Mouse (Mus musculus) neutrophil, adult 5-6 weeks (primary cell): Measurements from ENCODE around the gene Adgrl1. TPM values are rescaled to one million over a fixed set of nuclear protein-coding genes. Genes with fewer than 3 reads are reported as not detected.

Experiments
- ATAC-seq: fragments of 151-379, 151-347 bp; 2 replicates; pipeline ENCODE4 v1.8.0; 2017; ENCODE audit warnings: mild to moderate bottlenecking, moderate TSS enrichment; ENCODE audit not compliant: insufficient number of reproducible peaks, poor library complexity, low FRiP score, severe bottlenecking; ENCODE audit errors: extremely low read depth
- total RNA-seq: library from RNA; stranded (forward); fragments of 200-1000 nt; gene quantifications from 2 replicates; pipeline ENCODE4 v1.2.3, GENCODE M21; 2017

The Adgrl1 gene
- total RNA-seq, 1 experiment from 2014 or later: 2.8 TPM

- no peak for ATAC-seq
These were observed 38.4 kb downstream of the Adgrl1 start for GRCm38 (mm10) chr8:83938330-83938729.

DNA sequence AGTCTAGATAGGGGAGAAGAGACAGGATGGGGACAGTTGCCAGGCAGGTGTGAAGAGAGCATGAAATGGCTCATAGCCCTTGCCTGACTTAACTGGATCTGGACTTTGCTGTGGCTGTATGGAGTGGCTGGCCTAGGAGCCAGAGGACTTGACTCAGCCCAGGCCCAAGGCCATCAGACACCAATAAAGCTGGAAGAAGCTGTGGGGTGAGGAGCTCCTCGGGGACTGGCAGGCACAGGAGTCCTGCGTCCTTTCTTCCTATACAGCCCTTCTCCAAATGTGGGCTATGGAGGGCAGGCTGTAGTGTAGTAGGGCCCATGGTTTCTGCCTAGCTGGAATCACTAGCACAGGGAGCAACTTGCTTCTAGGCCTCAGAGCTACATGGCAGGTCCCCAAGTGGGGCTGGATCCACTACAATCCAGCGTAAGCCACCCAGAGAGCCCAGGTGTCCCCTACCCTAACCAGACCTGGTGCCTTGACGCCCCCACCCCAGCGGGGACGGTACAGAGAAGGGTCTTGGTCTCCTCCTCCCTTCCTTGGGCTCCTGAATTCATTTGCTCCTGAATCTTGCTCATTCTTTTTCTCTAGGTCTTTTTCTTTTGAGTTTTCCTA lies 41.3 kb downstream of the Adgrl1 start:
- ATAC-seq: no peak

- ATAC-seq: no peak
These were observed 42.5 kb downstream of the Adgrl1 start for GRCm38 (mm10) chr8:83942446-83942845.

DNA sequence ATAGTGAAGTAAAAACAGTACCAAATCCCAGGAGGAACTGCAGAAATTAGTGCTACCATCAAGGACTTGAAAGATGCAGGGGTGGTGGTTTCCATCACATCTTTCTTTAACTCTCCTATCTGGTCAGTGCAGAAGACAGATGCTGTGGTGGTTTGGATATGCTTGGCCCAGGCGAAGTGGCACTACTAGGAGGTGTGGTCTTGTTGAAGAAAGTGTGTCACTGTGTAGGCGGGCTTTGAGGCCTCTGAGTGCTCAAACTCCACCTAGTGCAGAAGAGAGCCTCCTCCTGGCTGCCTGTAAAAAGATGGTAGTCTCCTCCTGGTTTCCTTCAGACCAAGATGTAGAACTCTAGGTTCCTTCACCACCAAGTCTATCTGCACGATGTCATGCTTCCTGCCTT lies 45.6 kb downstream of the Adgrl1 start:
- ATAC-seq: no peak

DNA sequence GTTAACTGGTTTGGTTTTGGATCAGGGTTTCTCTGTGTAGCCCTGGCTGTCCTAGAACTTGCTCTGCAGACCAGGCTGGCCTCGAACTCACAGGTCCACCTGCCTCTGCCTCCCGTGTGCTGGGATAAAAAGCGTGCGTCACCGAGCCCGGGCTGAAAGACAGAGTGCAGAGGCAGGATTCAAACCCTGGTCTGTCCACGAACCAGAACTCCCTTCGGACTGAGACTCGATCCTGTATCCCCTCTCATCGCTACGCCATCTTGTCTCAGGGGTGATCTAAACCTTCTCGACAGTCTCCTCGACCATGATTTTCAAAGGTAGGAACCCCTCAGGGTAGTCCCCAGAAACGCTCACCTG lies 54.8 kb downstream of the Adgrl1 start:
- no peak for ATAC-seq

DNA sequence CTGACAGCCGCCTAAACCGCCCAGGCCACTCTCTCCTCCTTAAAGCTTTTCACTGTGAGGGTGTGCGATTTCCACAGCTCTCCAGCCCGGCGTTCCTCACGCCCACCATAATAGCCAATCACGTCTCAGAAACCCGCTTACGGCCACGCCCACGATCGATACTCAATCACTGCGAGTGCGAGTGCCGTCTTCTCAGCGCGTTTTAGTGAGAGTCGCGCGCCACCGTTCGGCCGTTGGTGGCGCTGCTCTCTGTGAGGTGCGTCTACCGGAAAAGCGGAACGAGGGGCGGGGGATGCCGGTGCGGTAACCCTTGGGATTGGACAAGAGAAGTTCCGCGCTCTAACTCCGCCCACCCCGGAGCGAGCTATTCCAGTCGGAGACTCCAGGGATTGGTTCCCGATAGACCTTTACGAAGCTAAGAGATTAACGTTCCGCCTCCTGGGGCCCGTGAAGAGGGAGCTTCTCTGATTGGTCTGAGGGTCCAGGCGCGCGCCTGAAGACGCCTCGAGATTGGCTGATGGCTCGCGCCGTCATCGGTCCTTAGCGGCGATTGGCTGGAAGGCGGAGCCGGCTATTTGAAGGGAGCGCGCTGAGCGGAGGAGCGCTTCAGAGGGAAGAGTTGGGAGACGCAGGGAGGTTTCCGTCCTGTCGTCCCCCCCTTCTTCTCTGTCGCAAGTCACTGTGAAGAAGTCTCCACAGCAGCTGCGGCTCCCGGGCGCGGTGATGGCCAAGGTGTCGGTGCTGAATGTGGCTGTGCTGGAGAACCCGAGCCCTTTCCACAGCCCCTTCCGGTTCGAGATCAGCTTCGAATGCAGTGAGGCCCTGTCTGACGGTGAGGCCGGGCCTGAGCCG lies 55.4 kb downstream of the Adgrl1 start, which contains the start of the genes Gm10644 and Asf1b:
Gm10644 (minus strand) TSS at position 100 of the 852 bp plus-strand sequence.
Asf1b (plus strand) TSS at position 402 of the 852 bp plus-strand sequence.
- peak; percentile 92 for ATAC-seq

DNA sequence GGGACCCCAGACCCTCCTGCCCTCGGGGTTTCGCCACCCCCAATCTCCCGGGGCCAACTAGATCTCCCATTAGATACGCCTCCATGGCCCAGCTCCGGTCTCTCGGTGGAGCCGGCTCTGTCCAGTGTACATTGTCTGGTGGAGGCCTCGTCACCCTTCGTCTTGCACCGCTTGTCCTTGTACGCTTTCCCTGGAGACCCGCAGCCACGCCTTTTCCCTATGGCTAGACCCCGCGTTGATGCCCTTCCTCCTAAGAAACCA lies 56.0 kb downstream of the Adgrl1 start:
- no peak for ATAC-seq

GRCm38 (mm10) chr8:83956789-83957188 lies 56.9 kb downstream of the Adgrl1 start:
- no peak for ATAC-seq

GRCm38 (mm10) chr8:83964015-83964765 lies 64.3 kb downstream of the Adgrl1 start:
- no peak for ATAC-seq

- no peak for ATAC-seq
These were observed 67.8 kb downstream of the Adgrl1 start for GRCm38 (mm10) chr8:83967701-83968100.

DNA sequence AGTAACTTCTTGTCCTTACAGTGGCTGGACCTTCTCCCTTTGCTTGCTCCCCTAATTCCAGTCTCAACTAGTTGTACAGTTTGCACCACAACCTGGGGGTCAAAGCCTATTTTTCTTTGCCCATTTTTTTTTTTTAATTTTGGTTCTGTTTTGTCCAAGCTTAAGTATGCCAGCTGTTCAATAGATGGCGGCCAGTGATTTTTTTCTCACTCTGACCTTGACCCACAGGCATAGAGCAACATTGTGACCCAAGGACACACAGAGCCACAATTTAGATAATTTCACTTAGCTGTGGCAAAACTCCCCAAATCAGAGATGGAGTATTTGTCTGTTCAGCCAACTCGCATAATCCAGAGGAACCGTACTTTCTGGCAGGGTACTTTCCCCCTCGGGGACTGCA lies 71.2 kb downstream of the Adgrl1 start:
- no peak for ATAC-seq

- ATAC-seq: no peak
These were observed 71.8 kb downstream of the Adgrl1 start for GRCm38 (mm10) chr8:83971661-83972060.

- peak; percentile 96 for ATAC-seq
These were observed 72.5 kb downstream of the Adgrl1 start, which contains the start of gene Prkaca for GRCm38 (mm10) chr8:83972150-83973120. Gene Prkaca, plus strand, starts transcription at chr8:83972993.

DNA sequence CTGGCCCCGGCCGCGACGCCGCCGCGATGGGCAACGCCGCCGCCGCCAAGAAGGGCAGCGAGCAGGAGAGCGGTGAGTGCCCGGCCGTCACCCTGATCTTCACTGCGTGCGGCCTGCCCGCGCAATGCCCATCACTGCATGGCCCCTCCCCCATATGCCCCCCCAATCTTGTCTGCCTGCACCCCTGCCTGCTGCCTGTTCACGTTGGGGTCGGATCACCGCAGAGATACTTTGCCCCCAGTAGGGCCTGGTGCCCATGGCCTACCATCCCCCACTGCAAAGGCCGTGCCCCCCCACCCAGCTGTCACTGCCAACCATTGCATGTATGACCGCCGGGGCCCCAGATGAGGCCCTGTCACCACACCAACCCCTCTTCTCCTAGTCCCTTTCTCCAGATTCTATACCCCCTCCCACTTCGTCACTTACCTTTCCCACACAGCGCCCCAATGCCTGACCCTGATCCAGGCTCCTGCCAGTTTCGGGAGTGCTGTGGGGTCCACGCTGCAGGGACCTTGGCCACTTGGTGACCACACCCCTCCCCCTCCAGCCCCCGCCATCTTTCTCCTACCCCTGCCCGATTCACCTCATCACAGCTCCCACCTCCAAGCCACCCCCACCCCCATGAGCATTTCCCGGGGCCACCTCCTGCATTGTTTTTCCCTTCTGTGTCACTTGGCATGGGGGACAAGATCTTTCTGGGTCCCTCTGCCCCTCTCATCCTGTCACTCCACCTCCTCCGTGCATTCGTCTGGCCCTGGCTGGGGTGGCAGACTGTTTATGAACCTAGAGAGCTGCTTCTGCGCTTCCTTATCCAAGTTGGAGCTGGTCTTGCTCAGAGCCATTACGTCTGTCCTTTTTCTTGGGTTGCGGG lies 73.5 kb downstream of the Adgrl1 start:
- no peak for ATAC-seq

GRCm38 (mm10) chr8:83974521-83974920 lies 74.6 kb downstream of the Adgrl1 start:
- ATAC-seq: no peak

DNA sequence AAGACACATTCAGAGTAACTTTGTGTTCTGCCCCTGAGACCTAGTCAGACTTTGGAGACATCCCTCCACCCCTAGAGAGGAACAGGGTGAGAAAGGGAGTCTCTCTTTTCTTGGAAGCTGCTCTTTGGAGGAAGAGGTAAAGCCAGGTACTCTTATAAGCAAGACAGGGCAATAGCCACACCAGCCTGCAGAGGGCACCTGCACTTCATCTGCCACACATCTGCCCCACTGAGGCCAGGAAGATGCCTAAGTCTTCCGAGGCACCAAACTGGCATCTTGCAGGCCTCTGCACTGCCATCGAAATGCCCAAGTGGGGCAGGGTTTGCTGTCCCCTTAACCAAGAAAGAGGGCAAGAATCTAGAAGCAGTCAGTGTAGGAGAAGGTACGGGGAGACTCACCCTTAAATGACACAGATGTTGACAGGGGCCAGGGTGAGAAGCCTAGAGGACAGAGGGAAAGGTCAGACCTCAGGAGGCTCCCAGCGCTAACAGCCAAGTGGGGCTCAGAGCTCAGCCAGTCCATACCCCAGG lies 76.3 kb downstream of the Adgrl1 start:
- ATAC-seq: no peak

DNA sequence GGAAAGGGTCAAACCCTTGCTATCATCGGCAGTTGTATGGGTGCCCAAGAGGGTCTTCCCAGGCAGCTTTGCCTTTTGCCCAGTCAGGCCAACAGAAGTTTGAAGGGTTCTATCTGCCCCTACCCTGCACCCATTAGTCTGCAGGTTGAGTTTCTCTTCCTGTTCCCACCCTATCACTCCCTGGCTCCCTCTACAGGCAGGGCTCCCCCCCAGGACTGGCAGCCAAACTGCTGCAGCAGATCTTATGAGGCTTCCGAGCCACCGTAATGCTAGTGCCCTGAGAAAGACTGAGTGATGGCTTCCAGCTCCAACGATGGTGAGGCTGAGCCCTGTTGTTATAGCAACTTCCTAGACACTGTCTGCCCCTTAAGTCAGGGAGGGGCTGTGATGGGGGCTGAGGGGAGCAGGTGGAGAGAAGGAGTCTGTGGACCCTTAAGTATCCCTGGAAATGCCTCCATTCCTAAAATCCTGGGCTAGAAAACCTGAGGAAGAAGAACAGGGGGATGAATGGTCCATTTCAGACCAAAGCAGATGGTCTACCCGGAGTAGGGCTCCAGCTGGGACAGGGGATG lies 77.0 kb downstream of the Adgrl1 start:
- ATAC-seq: no peak
